ENCODE assay signal across 8 mouse cellular contexts in genomic region chr11:100711783-100712615, GRCm38 (mm10). TPM values are rescaled to one million over a fixed set of nuclear protein-coding genes. Genes with fewer than 3 reads are reported as not detected.
DNase-seq lines count a peak whose midpoint lies in the region; ATAC-seq and TF ChIP-seq lines count a peak whose summit lies in the region.

Gene Kat2a (minus strand): TSS chr11:100712465.

- peak; percentile 94 for ATAC-seq in embryonic facial prominence, embryonic 14.5 days (ENCODE audit: low read depth)
- peak; percentile 87 for ATAC-seq in kidney, embryonic 14.5 days (ENCODE audit: low FRiP score, low TSS enrichment)
- ATAC-seq in stomach, postnatal 0 days (ENCODE audit: low FRiP score, low TSS enrichment): peak; percentile 84

- peak within 1 kb of the TSS; percentile 99 for H3K4me3 ChIP-seq in embryonic facial prominence, embryonic 14.5 days (ENCODE audit: low read depth, low read length)
- peak within 1 kb of the TSS; percentile 91 for H3K4me3 ChIP-seq in kidney, embryonic 14.5 days (ENCODE audit: low read length)
- H3K4me3 ChIP-seq in liver, adult 2 months (ENCODE audit: insufficient read depth, low read depth, low read length): peak within 1 kb of the TSS; percentile 88
- H3K4me3 ChIP-seq in stomach, postnatal 0 days (ENCODE audit: low read depth, low read length): peak within 1 kb of the TSS; percentile 87

- TF ChIP-seq EP300 in stomach, postnatal 0 days (optimal IDR thresholded peaks at IDR 0.05): no peak

- H3K4me2 ChIP-seq in embryonic facial prominence, embryonic 14.5 days (ENCODE audit: low read depth, low read length): peak within 1 kb of the TSS; percentile 73
- peak within 1 kb of the TSS; percentile 69 for H3K4me2 ChIP-seq in kidney, embryonic 14.5 days (replicated peaks; ENCODE audit: low read depth, low read length)
- peak within 1 kb of the TSS; percentile 95 for H3K4me2 ChIP-seq in stomach, postnatal 0 days (replicated peaks; ENCODE audit: low read depth)

- H3K4me1 ChIP-seq in embryonic facial prominence, embryonic 14.5 days (ENCODE audit: control insufficient read depth, insufficient read depth, low read length): peaks cover 26% of the 10 kb centered on the region
- peaks cover 28% of the 10 kb centered on the region for H3K4me1 ChIP-seq in kidney, embryonic 14.5 days (ENCODE audit: control insufficient read depth, insufficient read depth, low read length)
- H3K4me1 ChIP-seq in liver, adult 2 months (ENCODE audit: control insufficient read depth, insufficient read depth, low read length): peaks cover 5% of the 10 kb centered on the region
- peaks cover 8% of the 10 kb centered on the region for H3K4me1 ChIP-seq in stomach, postnatal 0 days (replicated peaks; ENCODE audit: control insufficient read depth, insufficient read depth)

- TF ChIP-seq POLR2A in liver, adult 2 months (IDR thresholded peaks at IDR 0.05; ENCODE audit: extremely low read depth, insufficient read depth, low read length): peak; percentile 60; the same call in 1 of the 2 replicates

- H3K9ac ChIP-seq in embryonic facial prominence, embryonic 14.5 days (ENCODE audit: low read depth, low read length): peak within 1 kb of the TSS; percentile 96
- H3K9ac ChIP-seq in kidney, embryonic 14.5 days (ENCODE audit: low read depth, low read length): peak within 1 kb of the TSS; percentile 96
- H3K9ac ChIP-seq in liver, adult 2 months (ENCODE audit: low read depth, low read length): peak within 1 kb of the TSS; percentile 82
- peak within 1 kb of the TSS; percentile 85 for H3K9ac ChIP-seq in stomach, postnatal 0 days (ENCODE audit: low read length)

- H3K9me3 ChIP-seq in embryonic facial prominence, embryonic 14.5 days (ENCODE audit: control insufficient read depth, low read length): no peaks in the 10 kb centered on the region
- H3K9me3 ChIP-seq in kidney, embryonic 14.5 days (ENCODE audit: control insufficient read depth, low read length): no peaks in the 10 kb centered on the region
- no peaks in the 10 kb centered on the region for H3K9me3 ChIP-seq in stomach, postnatal 0 days (ENCODE audit: control insufficient read depth, low read length)

- peak; percentile 78 for DNase-seq in A20 (ENCODE audit: low read depth, low spot score)
- peak; percentile 61 to 67 for DNase-seq in adrenal gland, postnatal 4 days (ENCODE audit: low spot score in 2 of 2)
- DNase-seq in embryonic facial prominence, embryonic 14.5 days (ENCODE audit: low spot score): peak; percentile 94
- peak; percentile 84 for DNase-seq in heart, adult 9 months (ENCODE audit: low spot score in 2 of 2)
- DNase-seq in liver, adult 2 months (ENCODE audit: extremely low read depth, low read depth, low spot score): peak; percentile 62
- peak; percentile 65 for DNase-seq in naive thymus-derived CD4-positive, alpha-beta T cell, adult 2 months (ENCODE audit: low read depth)
- DNase-seq in stomach, postnatal 0 days (ENCODE audit: low spot score): peak; percentile 86

- H3K27ac ChIP-seq in embryonic facial prominence, embryonic 14.5 days (replicated peaks; ENCODE audit: low read depth, low read length): peak within 1 kb of the TSS; percentile 76
- H3K27ac ChIP-seq in kidney, embryonic 14.5 days (ENCODE audit: low read depth, low read length): peak within 1 kb of the TSS; percentile 83; the same call in 1 of the 2 replicates
- H3K27ac ChIP-seq in liver, adult 2 months (replicated peaks; ENCODE audit: insufficient read depth, low read depth, low read length): peak within 1 kb of the TSS; percentile 21
- peak within 1 kb of the TSS; percentile 78 for H3K27ac ChIP-seq in stomach, postnatal 0 days (replicated peaks)

- no peak for TF ChIP-seq CTCF in liver, adult 2 months (IDR thresholded peaks at IDR 0.05; ENCODE audit: low read depth, low read length)
- no peak for TF ChIP-seq CTCF in stomach, postnatal 0 days (IDR thresholded peaks at IDR 0.05; ENCODE audit: low read depth)

- H3K79me2 ChIP-seq in liver, adult 2 months (ENCODE audit: control insufficient read depth, insufficient read depth, low read length): peaks cover 7% of the 10 kb centered on the region; the same call in 1 of the 2 replicates

- H3K27me3 ChIP-seq in embryonic facial prominence, embryonic 14.5 days (replicated peaks; ENCODE audit: control insufficient read depth, insufficient read depth, low read length): no peaks in the 10 kb centered on the region
- H3K27me3 ChIP-seq in kidney, embryonic 14.5 days (ENCODE audit: control insufficient read depth, insufficient read depth, low read length): no peaks in the 10 kb centered on the region
- H3K27me3 ChIP-seq in liver, adult 2 months (ENCODE audit: control insufficient read depth, insufficient read depth, low read length): no peaks in the 10 kb centered on the region
- no peaks in the 10 kb centered on the region for H3K27me3 ChIP-seq in stomach, postnatal 0 days (ENCODE audit: control insufficient read depth, insufficient read depth, low read length)

- WGBS in embryonic facial prominence, embryonic 14.5 days: 1% methylated on average over 30 of the region's 48 CpGs
- WGBS in kidney, embryonic 14.5 days: 1% methylated on average over 47 of the region's 48 CpGs
- WGBS in liver, adult 2 months: 2% methylated on average over 48 of the region's 48 CpGs
- WGBS in stomach, postnatal 0 days: 2% methylated on average over 47 of the region's 48 CpGs

- peaks cover 55% of the 10 kb centered on the region for H3K36me3 ChIP-seq in embryonic facial prominence, embryonic 14.5 days (ENCODE audit: control insufficient read depth, insufficient read depth, low read length)
- H3K36me3 ChIP-seq in kidney, embryonic 14.5 days (ENCODE audit: control insufficient read depth, insufficient read depth, low read length): peaks cover 58% of the 10 kb centered on the region
- H3K36me3 ChIP-seq in liver, adult 2 months (ENCODE audit: control insufficient read depth, insufficient read depth, low read length): peaks cover 7% of the 10 kb centered on the region; the same call in 1 of the 2 replicates
- H3K36me3 ChIP-seq in stomach, postnatal 0 days (ENCODE audit: control insufficient read depth, insufficient read depth, low read length): peaks cover 16% of the 10 kb centered on the region

RNA-seq across cellular contexts. Expression of gene Kat2a, which starts in this region (rescaled TPM):
- 10 to 100 TPM; 54.4 to 56.9 TPM for total RNA-seq in adrenal gland, postnatal 4 days (2021)
- 50.6 and 52.9 TPM in 2 replicates for polyA plus RNA-seq in embryonic facial prominence, embryonic 14.5 days (2014; fragmentation: Nextera tagmentation; extraction: Ambion mirVana)
- 44.3 and 74.5 TPM in 2 replicates for polyA plus RNA-seq in kidney, embryonic 14.5 days (2014; fragmentation: Nextera tagmentation; extraction: Ambion mirVana)
- 3.3 and 4.9 TPM in 2 replicates for total RNA-seq in liver, adult 2 months (2014; rRNA removed)
- polyA plus RNA-seq in liver, adult 2 months (2012; rRNA removed): 16.1 and 18.9 TPM in 2 replicates
- 24.6 and 27.2 TPM in 2 replicates for polyA plus RNA-seq in stomach, postnatal 0 days (2015; fragmentation: Nextera tagmentation; extraction: Ambion mirVana)

Comparison
In these comparisons a context has a peak if more than half of its experiments do, and no peak if none do; other contexts are left out.
1. Peak in every context shown above with its lines: DNase-seq, ATAC-seq, H3K4me3 ChIP-seq and H3K27ac ChIP-seq.
2. H3K27ac ChIP-seq: peak in every context shown above with its lines; median percentile 83 in kidney, embryonic 14.5 days; 78 in stomach, postnatal 0 days; 76 in embryonic facial prominence, embryonic 14.5 days; 21 in liver, adult 2 months.